9 mouse cellular contexts compared by ENCODE assay signal in the genomic region with DNA sequence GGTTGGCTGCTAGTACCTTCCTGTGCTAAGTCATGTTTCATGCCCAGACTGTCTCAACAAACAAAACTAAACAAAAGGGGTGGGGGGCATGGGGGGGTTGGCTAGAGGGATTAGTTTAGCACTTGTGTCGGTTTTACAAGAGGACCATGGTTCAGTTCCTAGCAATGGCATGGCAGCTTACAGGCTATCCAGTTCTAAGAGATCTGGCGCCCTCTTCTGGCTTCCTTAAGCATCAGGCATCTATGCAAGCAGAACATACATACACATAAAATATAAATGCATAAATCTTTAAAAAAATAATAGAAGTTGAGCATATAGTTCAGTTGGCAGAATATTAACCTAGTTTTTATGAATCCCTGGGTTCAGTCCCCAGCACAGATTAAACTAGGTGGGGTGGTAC. TPM values are rescaled to one million over a fixed set of nuclear protein-coding genes. Genes with fewer than 3 reads are reported as not detected.
DNase-seq lines count a peak whose midpoint lies in the region; ATAC-seq and TF ChIP-seq lines count a peak whose summit lies in the region.
"Had no signal": no experiment of that assay in that cellular context is flagged by ENCODE, and none has a peak within 500 bp of the region (broad histone marks: within the 10 kb centered on the region; RNA-seq: fewer than 3 reads in every experiment).

No protein-coding gene starts in this region.

- DNase-seq in CD4-positive, CD25-positive, alpha-beta regulatory T cell, adult 2 months (ENCODE audit: low read depth, low spot score): peak; percentile 76
- DNase-seq in left cerebral cortex, adult 2 months (ENCODE audit: extremely low spot score in 1 of 2, low spot score in 2 of 2): no peak
- no peak for DNase-seq in left cerebral cortex, adult 8-10 months (ENCODE audit: low spot score in 2 of 2)
- DNase-seq in brain, adult 2 months (ENCODE audit: low read depth, low spot score): peak; percentile 71
- DNase-seq in kidney, postnatal 36 days: peak; percentile 58 to 84
- peak; percentile 74 for DNase-seq in retina, postnatal 1 day
- no peak for DNase-seq in ovary, postnatal 36 days (ENCODE audit: low spot score)

- intact Hi-C loops in left cerebral cortex, adult 2 months (cut with DNase I): no loop called here

- H3K4me3 ChIP-seq in left cerebral cortex, adult 2 months: no peak overlapping the region
- H3K4me3 ChIP-seq: heart, embryonic 13.5 days had no signal

- ATAC-seq in CD4-positive, CD25-positive, alpha-beta regulatory T cell, adult 4 months: no peak

- H3K27ac ChIP-seq in left cerebral cortex, adult 2 months: no peak overlapping the region
- H3K27ac ChIP-seq: heart, embryonic 13.5 days had no signal

- peak; percentile 56 for TF ChIP-seq CTCF in left cerebral cortex, adult 2 months (IDR thresholded peaks at IDR 0.05)

RNA-seq across cellular contexts. Expression of a gene that starts 4.0 kb away (rescaled TPM):
- polyA plus RNA-seq in CD4-positive, CD25-positive, alpha-beta regulatory T cell, adult 4 months (2017; shearing (Covaris generic)): under 1 TPM in 1 of 2 experiments, not detected in 1; 0.48 TPM
- total RNA-seq in left cerebral cortex, adult 2 months (2021): not detected
- not detected for total RNA-seq in left cerebral cortex, adult 8-10 months (2022)

RNA-seq across cellular contexts. Expression of a gene that starts 7.7 kb away (rescaled TPM):
- 100 to 1,000 TPM in 1 of 2 experiments, 10 to 100 TPM in 1; 96.4 to 131 TPM for polyA plus RNA-seq in CD4-positive, CD25-positive, alpha-beta regulatory T cell, adult 4 months (2017; shearing (Covaris generic))
- 10 to 100 TPM; 27.4 to 33.3 TPM for total RNA-seq in left cerebral cortex, adult 2 months (2021)
- 10 to 100 TPM; 31.1 to 43.1 (median 34.4) TPM for total RNA-seq in left cerebral cortex, adult 8-10 months (2022)

RNA-seq across cellular contexts. Expression of a gene that starts 12.3 kb away (rescaled TPM):
- 1 to 10 TPM in 1 of 2 experiments, under 1 TPM in 1; 0.89 to 1.1 TPM for polyA plus RNA-seq in CD4-positive, CD25-positive, alpha-beta regulatory T cell, adult 4 months (2017; shearing (Covaris generic))
- 10 to 100 TPM; 65.1 to 70.2 TPM for total RNA-seq in left cerebral cortex, adult 2 months (2021)
- 10 to 100 TPM; 57.2 to 69.1 (median 60.0) TPM for total RNA-seq in left cerebral cortex, adult 8-10 months (2022)

RNA-seq across cellular contexts. Expression of a gene that starts 15.0 kb away (rescaled TPM):
- not detected for polyA plus RNA-seq in CD4-positive, CD25-positive, alpha-beta regulatory T cell, adult 4 months (2017; shearing (Covaris generic))
- 1 to 10 TPM; 7.6 to 9.6 TPM for total RNA-seq in left cerebral cortex, adult 2 months (2021)
- 1 to 10 TPM in 1 of 4 experiments, not detected in 3; 3.6 TPM for total RNA-seq in left cerebral cortex, adult 8-10 months (2022)
- polyA plus RNA-seq: heart, embryonic 13.5 days had no signal

RNA-seq across cellular contexts. Expression of a gene that starts 15.3 kb away (rescaled TPM):
- 10 to 100 TPM; 14.9 to 18.3 TPM for polyA plus RNA-seq in CD4-positive, CD25-positive, alpha-beta regulatory T cell, adult 4 months (2017; shearing (Covaris generic))
- 10 to 100 TPM; 30.7 to 30.9 TPM for total RNA-seq in left cerebral cortex, adult 2 months (2021)
- 10 to 100 TPM; 31.6 to 37.0 (median 32.9) TPM for total RNA-seq in left cerebral cortex, adult 8-10 months (2022)

Comparison
In these comparisons a context has a peak if more than half of its experiments do, and no peak if none do; other contexts are left out.
1. DNase-seq: peak in CD4-positive, CD25-positive, alpha-beta regulatory T cell, adult 2 months (single experiment), brain, adult 2 months (single experiment), kidney, postnatal 36 days (2 of 2) and retina, postnatal 1 day (single experiment); none in left cerebral cortex, adult 2 months (0 of 2), left cerebral cortex, adult 8-10 months (0 of 2) and ovary, postnatal 36 days (single experiment).